Mouse (Mus musculus) megakaryocyte, embryonic 14.5 days (primary cell): ENCODE results near the gene Cntfr.

Experiments used
- FLI1 ChIP-seq: IDR thresholded peaks from 2 replicates; pipeline ENCODE4 v1.6.1; 2012; ENCODE audit warnings: low read length, inconsistent platforms, mixed read lengths
- GATA1 ChIP-seq: IDR thresholded peaks from 3 replicates; pipeline ENCODE4 v1.6.1; 2012; ENCODE audit warnings: mixed read lengths, low read length, inconsistent platforms, borderline replicate concordance

- no peak for TF ChIP-seq GATA1
- no peak for TF ChIP-seq FLI1
Observed at GRCm38 (mm10) chr4:41711705-41712375, 15.0 kb upstream of the Cntfr start.
